Mouse (Mus musculus) kidney, adult 2 months (tissue): ENCODE results near the gene Hspb1. TPM values are rescaled to one million over a fixed set of nuclear protein-coding genes. Genes with fewer than 3 reads are reported as not detected.

Source experiments
- DNase-seq: peaks from one replicate; pipeline ENCODE4 v3.0.0; 2021
- H3K27ac ChIP-seq: fragments of 200-500 bp; 2 replicates; pipeline ENCODE4 v1.5.1; 2012; ENCODE audit warnings: low read depth, low read length, control low read depth, inconsistent platforms; ENCODE audit not compliant: insufficient read depth
- H3K27me3 ChIP-seq: fragments of 200-500 bp; replicated peaks from 2 replicates; pipeline ENCODE4 v1.6.1; 2012; ENCODE audit warnings: mild to moderate bottlenecking, moderate library complexity, low read length, inconsistent platforms; ENCODE audit not compliant: control insufficient read depth, insufficient read depth
- H3K36me3 ChIP-seq: fragments of 200-500 bp; 2 replicates; pipeline ENCODE4 v1.6.1; 2012; ENCODE audit warnings: mild to moderate bottlenecking, moderate library complexity, low read length, inconsistent platforms; ENCODE audit not compliant: control insufficient read depth, insufficient read depth
- H3K4me1 ChIP-seq: fragments of 200-500 bp; 2 replicates; pipeline ENCODE4 v1.6.1; 2011; ENCODE audit warnings: low read length; ENCODE audit not compliant: control insufficient read depth, insufficient read depth
- H3K4me3 ChIP-seq: fragments of 200-500 bp; 2 replicates; pipeline ENCODE4 v1.5.1; 2011; ENCODE audit warnings: mild to moderate bottlenecking, low read depth, low read length, control low read depth; ENCODE audit not compliant: insufficient read depth
- CTCF ChIP-seq: fragments of 200-500 bp; conservative IDR thresholded peaks from 2 replicates; pipeline ENCODE4 v1.5.1; 2011; ENCODE audit warnings: low read depth, mild to moderate bottlenecking, control low read depth, low read length, moderate library complexity, mixed read lengths; ENCODE audit not compliant: insufficient read depth, insufficient read length
- POLR2A ChIP-seq: fragments of 200-500 bp; IDR thresholded peaks from one replicate; pipeline ENCODE4 v1.6.1; 2011; ENCODE audit warnings: low read depth, low read length, control low read depth
- WGBS: fragments of 180-500 bp; shearing (Covaris S2); methylation state at CpG from one replicate; pipeline ENCODE4 v1.1.7; 2018; 5-methylcytosine and 5-hydroxymethylcytosine counted together
- polyA plus RNA-seq: library from polyadenylated mRNA; depleted of rRNA; stranded (reverse); fragments of >200 nt; gene quantifications from 2 replicates; pipeline ENCODE4 v1.2.3, GENCODE M21; 2012; rRNA removed

Hspb1 gene
- 77.2 and 77.8 TPM in 2 replicates for polyA plus RNA-seq

DNA sequence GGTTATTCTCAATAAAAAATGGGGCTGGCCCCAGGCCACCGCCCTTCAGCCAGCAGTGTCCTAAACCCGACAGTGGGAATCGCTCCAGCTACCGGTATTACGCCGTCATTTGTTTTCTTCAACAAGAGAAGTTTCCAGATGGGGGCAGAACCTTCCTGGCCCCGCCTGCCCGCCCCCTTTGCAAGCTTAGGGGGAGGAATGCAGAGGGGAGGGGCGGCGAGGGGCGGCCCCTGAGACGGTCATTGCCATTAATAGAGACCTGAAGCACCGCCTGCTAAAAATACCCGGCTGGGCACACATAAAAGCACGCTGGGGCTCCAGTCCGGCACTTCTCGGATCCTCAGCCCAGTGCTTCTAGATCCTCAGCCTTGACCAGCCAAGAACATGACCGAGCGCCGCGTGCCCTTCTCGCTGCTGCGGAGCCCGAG is at the start of gene Hspb1:
TSS of gene Hspb1 (plus strand) at position 245 of the 428 bp plus-strand sequence.
- H3K27me3 ChIP-seq = no peaks in the 10 kb centered on the region
- H3K36me3 ChIP-seq = no peaks in the 10 kb centered on the region
- peak; percentile 95 for DNase-seq
- H3K4me1 ChIP-seq = no peaks in the 10 kb centered on the region
- H3K4me3 ChIP-seq = peak within 1 kb of the TSS; percentile 63
- WGBS = 2% methylated on average over 24 of the region's 24 CpGs
- peak within 1 kb of the TSS; percentile 54 for H3K27ac ChIP-seq
- TF ChIP-seq POLR2A (peak; percentile 55), CTCF (no peak)

GRCm38 (mm10) chr5:135841651-135842050 is 46.1 kb upstream of the Hspb1 start:
- no peak overlapping the region for H3K4me3 ChIP-seq
- H3K4me1 ChIP-seq = no peaks in the 10 kb centered on the region
- DNase-seq = no peak
- 74% methylated on average over 6 of the region's 6 CpGs for WGBS
- TF ChIP-seq POLR2A (no peak), CTCF (no peak)
- H3K36me3 ChIP-seq = no peaks in the 10 kb centered on the region
- no peak overlapping the region for H3K27ac ChIP-seq
- H3K27me3 ChIP-seq = no peaks in the 10 kb centered on the region

- DNase-seq = peak; percentile 25
- 19% methylated on average over 5 of the region's 5 CpGs for WGBS
- TF ChIP-seq POLR2A (no peak), CTCF (no peak)
These were observed 44.3 kb upstream of the Hspb1 start for GRCm38 (mm10) chr5:135843418-135843817.

GRCm38 (mm10) chr5:135845676-135846320 is 41.9 kb upstream of the Hspb1 start:
- no peak overlapping the region for H3K27ac ChIP-seq
- no peak for DNase-seq
- TF ChIP-seq CTCF (no peak), POLR2A (no peak)
- H3K4me1 ChIP-seq = no peaks in the 10 kb centered on the region
- WGBS = 83% methylated on average over 13 of the region's 13 CpGs
- no peak overlapping the region for H3K4me3 ChIP-seq
- no peaks in the 10 kb centered on the region for H3K27me3 ChIP-seq
- H3K36me3 ChIP-seq = no peaks in the 10 kb centered on the region

More at GRCm38 (mm10) chr5:135843418-135843817, 44.3 kb upstream of the Hspb1 start:
- Histone ChIP-seq H3K27ac (no peak overlapping the region), H3K4me1 (no peaks in the 10 kb centered on the region), H3K4me3 (no peak overlapping the region), H3K36me3 (no peaks in the 10 kb centered on the region), H3K27me3 (no peaks in the 10 kb centered on the region)

DNA sequence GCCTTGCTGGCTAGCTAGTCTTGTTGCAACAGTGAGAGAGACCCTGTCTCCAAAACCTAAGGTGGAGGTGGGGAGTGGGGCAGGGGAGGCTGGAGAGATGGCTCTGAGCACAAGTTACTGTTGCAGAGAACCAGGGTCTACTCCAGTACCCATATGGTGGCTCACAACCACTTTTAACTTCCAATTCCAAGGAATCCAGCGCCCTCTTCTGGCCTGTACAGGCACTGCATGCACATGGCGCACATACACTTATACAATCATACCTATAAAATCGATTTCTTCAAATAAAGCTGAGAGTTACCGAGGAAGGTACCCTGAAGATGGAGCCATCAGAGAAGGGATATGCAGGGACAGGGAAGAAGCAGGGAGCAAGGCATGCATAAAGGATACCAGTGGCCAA is 40.3 kb upstream of the Hspb1 start:
- no peak overlapping the region for H3K27ac ChIP-seq
- WGBS = 76% methylated on average over 4 of the region's 4 CpGs
- H3K4me3 ChIP-seq = no peak overlapping the region
- H3K4me1 ChIP-seq = no peaks in the 10 kb centered on the region
- TF ChIP-seq CTCF = no peak
- TF ChIP-seq POLR2A = no peak
- DNase-seq = no peak
- H3K36me3 ChIP-seq = no peaks in the 10 kb centered on the region
- peaks cover 4% of the 10 kb centered on the region for H3K27me3 ChIP-seq

GRCm38 (mm10) chr5:135847881-135848280 is 39.8 kb upstream of the Hspb1 start:
- H3K27me3 ChIP-seq = peaks cover 4% of the 10 kb centered on the region
- WGBS = 82% methylated on average over 3 of the region's 3 CpGs
- no peaks in the 10 kb centered on the region for H3K4me1 ChIP-seq
- TF ChIP-seq CTCF (no peak), POLR2A (no peak)
- no peaks in the 10 kb centered on the region for H3K36me3 ChIP-seq
- DNase-seq = no peak
- no peak overlapping the region for H3K27ac ChIP-seq
- no peak overlapping the region for H3K4me3 ChIP-seq

GRCm38 (mm10) chr5:135851024-135851423 is 36.7 kb upstream of the Hspb1 start:
- no peaks in the 10 kb centered on the region for H3K4me1 ChIP-seq
- no peak overlapping the region for H3K27ac ChIP-seq
- H3K4me3 ChIP-seq = no peak overlapping the region
- H3K27me3 ChIP-seq = peaks cover 4% of the 10 kb centered on the region
- 1% methylated on average over 15 of the region's 15 CpGs for WGBS
- H3K36me3 ChIP-seq = no peaks in the 10 kb centered on the region
- no peak for DNase-seq
- TF ChIP-seq POLR2A (no peak), CTCF (no peak)
